Mouse (Mus musculus) c-Kit-positive CD71-positive TER-119-positive erythroid progenitor cells, embryonic 14.5 days (primary cell): ENCODE data around the gene Arl6.

Experiments used
- DNase-seq: peaks from one replicate; pipeline ENCODE4 v3.0.0-alpha.2; 2013; ENCODE audit warnings: low spot score

Gene Arl6

GRCm38 (mm10) chr16:59639102-59639691, at the start of gene Arl6:
TSS of gene Arl6 (minus strand) at chr16:59639391.
- DNase-seq: peak; percentile 79

GRCm38 (mm10) chr16:59685135-59685534, 45.9 kb upstream of the Arl6 start:
- DNase-seq: no peak

DNA sequence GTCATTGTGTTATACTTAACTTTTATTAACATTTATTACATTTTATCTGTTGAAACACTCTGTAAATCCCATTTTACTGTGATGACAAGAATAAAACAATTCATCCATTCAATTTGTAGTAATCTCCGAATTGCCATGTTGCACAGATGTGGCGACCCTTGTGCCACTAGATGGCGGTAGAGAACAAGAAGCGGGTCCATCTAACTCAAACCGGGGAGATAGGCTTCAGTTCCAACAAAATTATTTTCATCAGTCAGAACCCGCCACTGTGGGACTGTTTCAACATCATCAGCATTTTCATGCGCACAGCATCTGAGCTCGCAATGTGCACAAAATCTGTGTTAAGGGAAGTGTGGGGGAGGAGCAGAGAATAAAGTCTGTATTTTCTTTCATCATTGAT, 44.2 kb upstream of the Arl6 start:
- DNase-seq: peak; percentile 24

DNA sequence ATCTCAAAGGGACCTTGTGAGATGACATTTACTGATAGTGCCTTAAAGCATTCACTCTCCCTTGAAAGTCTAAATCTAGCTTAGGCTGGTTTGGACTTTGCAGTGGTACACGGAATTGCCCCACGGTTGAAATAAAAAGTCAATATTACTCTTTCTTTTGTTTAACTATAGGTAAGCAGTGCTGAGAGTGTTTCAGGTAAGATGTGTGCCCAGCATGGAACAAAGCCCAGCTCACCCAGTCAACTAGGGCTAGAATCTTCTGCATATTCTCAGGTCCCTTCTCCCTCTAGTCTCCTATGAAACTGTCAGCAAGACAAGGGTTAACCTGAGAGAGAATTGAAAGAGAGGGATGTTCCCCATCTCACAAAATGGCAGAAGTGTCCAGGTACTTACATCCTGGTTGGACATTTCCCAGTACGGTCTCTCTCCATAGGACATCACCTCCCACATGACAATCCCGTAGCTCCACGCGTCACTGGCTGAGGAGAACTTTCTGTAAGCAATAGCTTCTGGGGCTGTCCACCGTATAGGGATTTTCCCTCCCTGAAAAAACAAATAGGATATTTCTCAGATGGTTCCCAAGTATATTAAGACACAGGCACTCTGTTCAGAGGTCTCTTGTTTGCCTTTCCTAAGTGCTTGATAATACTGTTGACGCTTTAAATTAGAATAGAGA, 43.2 kb upstream of the Arl6 start:
- DNase-seq: no peak

DNA sequence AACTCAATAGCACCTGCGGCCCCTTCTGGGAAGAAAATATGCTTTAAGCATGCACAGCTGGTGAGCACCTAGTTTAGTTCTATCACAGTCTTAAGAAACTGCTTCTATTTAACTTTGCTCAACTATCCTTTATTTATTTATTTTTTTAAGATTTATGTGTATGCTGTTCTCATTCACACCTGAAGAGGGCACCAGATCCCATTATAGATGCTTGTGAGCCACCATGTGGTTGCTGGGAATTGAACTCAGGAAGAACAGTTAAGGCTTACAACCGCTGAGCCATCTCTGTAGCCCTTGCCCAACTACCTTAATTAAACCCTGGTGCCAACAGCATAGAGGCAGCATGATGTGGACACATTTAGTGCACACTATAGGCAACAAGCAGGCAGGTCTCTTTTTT, 27.7 kb upstream of the Arl6 start:
- no peak for DNase-seq

GRCm38 (mm10) chr16:59643766-59644165, 4.6 kb upstream of the Arl6 start:
- no peak for DNase-seq

- no peak for DNase-seq
Measured at GRCm38 (mm10) chr16:59639985-59640384, 794 bp upstream of the Arl6 start.

- no peak for DNase-seq
Measured at GRCm38 (mm10) chr16:59634598-59634997, 4.6 kb downstream of the Arl6 start.

DNA sequence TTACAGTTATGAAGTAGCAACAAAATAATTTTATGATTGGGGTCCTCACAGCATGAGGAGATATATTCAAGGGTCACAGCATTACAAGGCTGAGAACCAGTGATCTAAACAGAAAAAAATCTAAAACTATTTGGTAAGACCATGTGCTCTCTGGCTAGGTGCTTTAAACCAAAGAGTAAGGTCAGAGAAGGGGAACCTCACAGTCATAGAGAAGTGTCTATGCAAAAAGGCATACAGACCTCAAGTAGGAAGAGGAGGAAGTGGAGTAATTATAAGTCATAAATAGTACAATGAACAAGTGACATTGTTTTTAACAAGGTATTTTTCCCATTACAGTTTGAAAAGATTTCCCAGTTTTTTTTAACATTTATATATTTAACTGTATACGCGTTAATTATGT, 17.6 kb downstream of the Arl6 start:
- DNase-seq: no peak

- no peak for DNase-seq
Measured at GRCm38 (mm10) chr16:59617167-59617566, 22.0 kb downstream of the Arl6 start.

DNA sequence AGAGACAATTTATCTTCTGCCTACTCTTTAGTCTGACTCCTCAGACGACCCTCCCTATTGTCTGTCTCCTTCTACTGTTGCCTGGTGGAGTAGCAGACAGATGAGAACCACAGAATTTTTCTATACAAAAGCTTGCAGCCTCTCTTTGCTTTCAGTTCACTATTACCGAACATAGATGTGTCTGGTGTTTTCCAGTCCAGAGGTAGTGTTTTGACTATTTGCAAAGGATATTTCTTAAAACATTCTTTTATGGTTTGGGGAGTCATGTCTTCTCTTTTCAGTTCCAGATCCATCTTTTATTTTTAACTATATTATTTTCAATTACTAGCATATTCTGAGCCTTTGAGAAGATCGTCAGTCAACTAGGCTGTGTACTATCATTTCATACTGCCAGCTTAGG, 23.5 kb downstream of the Arl6 start:
- no peak for DNase-seq

DNA sequence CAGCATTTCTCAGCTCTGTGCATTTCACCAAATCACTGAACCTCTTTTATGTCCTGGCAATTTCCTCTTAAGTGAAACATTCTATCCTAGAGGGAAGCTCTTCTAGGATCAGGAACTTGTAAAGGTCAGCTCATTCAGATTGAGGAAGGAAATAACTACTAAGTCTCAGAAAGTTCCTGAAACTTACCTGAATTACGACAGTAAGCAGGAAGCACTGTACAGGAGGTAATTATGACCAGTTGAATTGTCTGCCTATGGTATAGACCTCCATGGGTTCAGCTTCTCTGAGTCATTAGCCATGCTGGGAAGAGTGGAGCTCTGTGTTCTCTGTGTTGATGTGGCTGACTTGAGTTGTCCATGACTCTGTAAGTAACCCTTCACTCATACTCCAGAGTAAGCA, 28.4 kb downstream of the Arl6 start:
- no peak for DNase-seq

DNA sequence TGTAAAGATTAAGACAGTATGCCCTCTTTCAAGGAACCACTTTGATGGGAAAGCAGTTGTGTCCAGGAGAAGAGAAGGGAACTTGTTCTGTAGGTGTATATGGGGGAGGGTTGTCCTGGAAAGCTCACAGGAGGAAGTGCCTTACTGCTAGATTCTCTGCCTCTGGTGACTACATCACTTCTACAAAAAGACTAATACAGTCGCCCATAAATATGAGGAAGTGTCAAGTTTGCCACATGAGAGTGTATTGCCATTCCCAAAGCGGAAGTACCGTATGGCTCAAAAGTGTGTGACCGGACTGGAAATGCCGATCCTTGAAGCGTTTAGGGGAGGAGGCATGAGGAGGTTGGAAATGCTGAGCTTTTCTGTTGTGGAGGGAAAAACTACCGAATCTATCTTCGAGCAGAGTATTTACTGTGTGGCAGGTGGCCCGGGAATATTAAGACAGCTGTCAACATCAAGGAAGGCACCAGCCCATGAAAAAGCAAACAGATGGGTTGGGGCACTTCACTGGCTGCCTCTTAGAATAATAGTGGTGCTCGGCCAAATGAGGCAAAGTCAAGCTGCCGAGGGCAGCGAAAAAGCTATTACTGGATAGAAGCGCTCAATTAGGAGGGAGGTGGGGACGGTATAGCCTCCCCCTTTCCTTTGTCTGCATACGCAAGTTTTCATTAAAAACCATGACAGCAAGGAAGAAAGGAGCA, 35.0 kb downstream of the Arl6 start:
- no peak for DNase-seq

GRCm38 (mm10) chr16:59600311-59601251, 38.6 kb downstream of the Arl6 start, which contains the start of gene Crybg3:
TSS of gene Crybg3 (minus strand) at chr16:59600979.
- DNase-seq: no peak

GRCm38 (mm10) chr16:59599411-59600265, 39.6 kb downstream of the Arl6 start:
- DNase-seq: no peak

DNA sequence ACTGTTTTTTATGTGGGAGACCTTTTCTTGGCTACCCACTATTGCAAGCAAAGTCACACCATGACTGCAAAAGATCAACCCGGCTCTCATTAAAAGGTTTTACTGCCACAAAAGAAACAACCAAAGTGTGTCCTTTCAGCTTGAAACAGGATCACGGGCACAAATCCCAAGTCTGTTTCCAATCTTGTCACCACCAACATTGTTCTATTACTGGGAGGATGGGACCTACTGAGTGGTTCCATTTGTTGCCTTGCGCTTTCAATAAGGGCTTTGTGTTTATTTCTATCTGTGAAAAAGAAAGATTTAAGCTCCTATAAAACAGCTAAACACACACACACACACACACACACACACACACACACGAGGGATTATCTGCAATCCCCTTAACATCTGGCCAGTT, 40.2 kb downstream of the Arl6 start:
- no peak for DNase-seq

- DNase-seq: no peak
Measured at GRCm38 (mm10) chr16:59597256-59597655, 41.9 kb downstream of the Arl6 start.

GRCm38 (mm10) chr16:59594714-59595113, 44.5 kb downstream of the Arl6 start:
- no peak for DNase-seq

DNA sequence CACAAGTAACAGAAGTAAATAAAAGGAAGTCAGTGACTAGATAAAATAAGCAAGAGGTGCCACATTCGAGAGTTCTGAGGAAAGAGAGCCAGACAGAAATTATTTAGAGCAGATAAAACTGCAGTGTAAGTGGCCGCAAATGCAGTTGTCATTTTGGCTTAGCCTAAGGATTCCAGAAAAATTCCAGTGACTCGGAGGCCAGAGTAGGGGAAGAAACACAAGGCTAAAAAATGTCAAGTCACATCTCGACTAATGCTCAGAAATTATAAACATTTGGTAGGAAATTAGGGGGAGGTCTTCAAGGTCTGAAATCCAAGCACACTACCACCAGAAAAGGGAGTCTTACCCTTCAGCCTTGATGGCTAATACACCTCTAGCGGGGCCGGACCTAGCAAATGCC, 48.4 kb downstream of the Arl6 start:
- DNase-seq: no peak

DNA sequence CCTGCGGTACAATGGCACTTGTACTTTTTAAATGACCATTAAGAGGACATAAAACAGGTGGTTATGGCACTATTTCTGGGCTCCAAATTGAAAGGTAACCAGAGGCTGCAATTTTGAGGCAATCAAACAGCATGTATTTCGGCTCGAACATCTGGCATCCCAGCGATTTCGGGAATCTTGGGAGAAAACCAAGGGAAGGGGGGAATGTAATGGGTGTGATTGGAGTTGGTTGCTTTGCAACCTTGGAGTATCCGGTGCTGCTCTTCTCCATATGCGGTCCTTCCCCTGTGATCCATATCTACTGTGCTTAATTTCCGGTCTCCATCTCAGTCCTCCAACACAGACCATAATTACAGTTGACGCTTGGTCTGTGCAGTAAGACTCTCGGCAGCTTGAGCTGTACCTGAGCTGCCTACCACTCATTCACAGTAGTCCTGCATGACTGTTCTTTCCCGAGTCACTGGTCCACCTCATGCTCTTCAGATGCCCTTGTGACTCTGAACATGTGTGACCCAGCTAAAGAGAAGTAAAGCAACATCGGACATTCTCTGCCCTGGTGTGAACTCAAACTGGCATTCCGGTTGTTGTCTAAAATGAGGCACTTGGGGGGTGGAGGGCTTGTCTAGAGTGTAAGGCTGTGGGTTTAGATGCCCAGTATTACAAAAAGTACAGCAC, 50.7 kb downstream of the Arl6 start:
- DNase-seq: no peak

DNA sequence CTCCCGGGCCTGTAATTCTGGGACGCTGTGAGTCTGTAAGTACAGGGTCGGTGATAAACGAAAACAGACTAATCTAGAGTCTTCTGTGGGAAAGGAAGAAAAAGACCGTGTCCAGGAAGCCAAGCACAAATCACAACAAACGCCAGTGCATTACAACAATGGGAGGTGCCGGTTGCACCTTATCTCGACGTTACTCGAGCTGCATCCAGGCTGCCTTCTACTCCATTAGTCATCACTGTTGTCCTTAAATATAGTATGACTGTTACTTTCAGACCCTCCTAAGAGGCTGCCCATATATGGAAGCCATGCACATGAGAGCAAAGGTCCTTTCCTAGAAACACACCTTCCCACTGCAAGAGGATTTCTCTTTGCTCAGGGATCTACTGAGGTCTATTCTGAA, 51.4 kb downstream of the Arl6 start:
- DNase-seq: no peak
